Mouse (Mus musculus) layer of hippocampus, postnatal 14 days (tissue): Measurements from ENCODE around the gene Cyth1. TPM values are rescaled to one million over a fixed set of nuclear protein-coding genes. Genes with fewer than 3 reads are reported as not detected.
A peak's percentile ranks its signal among the peaks of the same experiment; 100 is the strongest.

Source experiments
- DNase-seq, 2 experiments: peaks; one replicate each; pipeline ENCODE4 v3.0.0; 2021 to 2022; ENCODE audit warnings: low spot score in 2 of 2, mixed read lengths in 1 of 2
- total RNA-seq, 2 experiments: library from RNA; stranded (reverse); gene quantifications; 2 replicates each; pipeline ENCODE4 v1.2.3; 2021

The Cyth1 gene
- total RNA-seq, 2 experiments from 2014 or later: 72.0 to 75.0 TPM

- no peak for DNase-seq
These were observed 23.1 kb downstream of the Cyth1 start for GRCm38 (mm10) chr11:118225056-118225836.

GRCm38 (mm10) chr11:118223416-118224067, 24.9 kb downstream of the Cyth1 start:
- DNase-seq: no peak

GRCm38 (mm10) chr11:118222917-118223316, 25.5 kb downstream of the Cyth1 start:
- DNase-seq: no peak

- no peak for DNase-seq
These were observed 26.0 kb downstream of the Cyth1 start for GRCm38 (mm10) chr11:118222351-118222885.

GRCm38 (mm10) chr11:118220561-118221262, 27.7 kb downstream of the Cyth1 start:
- peak in 1 of 2 experiments; percentile 74 for DNase-seq

GRCm38 (mm10) chr11:118219066-118219465, 29.3 kb downstream of the Cyth1 start:
- no peak for DNase-seq

- no peak for DNase-seq
These were observed 31.9 kb downstream of the Cyth1 start for GRCm38 (mm10) chr11:118216468-118216867.

GRCm38 (mm10) chr11:118215928-118216458, 32.4 kb downstream of the Cyth1 start:
- DNase-seq: no peak

- no peak for DNase-seq
These were observed 35.7 kb downstream of the Cyth1 start for GRCm38 (mm10) chr11:118212636-118213112.

- peak in 1 of 2 experiments; percentile 73 for DNase-seq
These were observed 36.4 kb downstream of the Cyth1 start for GRCm38 (mm10) chr11:118211749-118212635.

- no peak for DNase-seq
These were observed 37.4 kb downstream of the Cyth1 start for GRCm38 (mm10) chr11:118210962-118211361.

- peak in 1 of 2 experiments; percentile 63 for DNase-seq
These were observed 38.3 kb downstream of the Cyth1 start for GRCm38 (mm10) chr11:118210116-118210515.

- DNase-seq: no peak
These were observed 39.0 kb downstream of the Cyth1 start for GRCm38 (mm10) chr11:118209376-118209775.

- no peak for DNase-seq
These were observed 39.6 kb downstream of the Cyth1 start for GRCm38 (mm10) chr11:118208672-118209272.

- no peak for DNase-seq
These were observed 40.9 kb downstream of the Cyth1 start for GRCm38 (mm10) chr11:118207424-118208033.

GRCm38 (mm10) chr11:118206267-118206666, 42.1 kb downstream of the Cyth1 start:
- DNase-seq: no peak

GRCm38 (mm10) chr11:118203469-118203868, 44.9 kb downstream of the Cyth1 start:
- no peak for DNase-seq

- DNase-seq: peak; percentile 81 to 83
These were observed 45.8 kb downstream of the Cyth1 start for GRCm38 (mm10) chr11:118202410-118203233.
